Mouse (Mus musculus) lung, embryonic 14.5 days (tissue): ENCODE measurements at regions not wholly inside any gene's neighbourhood (a gene's known extent, or its start where the extent isn't known, plus 50 kb on each side); places are given as distances from the start of the nearest gene placed in this dataset.

Experiments used
- ATAC-seq: fragments of 200-750 bp; cut with Nextera tagmentation; 2 replicates; pipeline ENCODE4 v1.8.0; 2017; ENCODE audit warnings: mild to moderate bottlenecking, moderate TSS enrichment, moderate library complexity; ENCODE audit not compliant: insufficient read depth
- DNase-seq: peaks from one replicate; pipeline ENCODE4 v3.0.0-alpha.2; 2015
- H3K27ac ChIP-seq: fragments of 300-500 bp; sonication (generic); 2 replicates; pipeline ENCODE4 v1.5.1; 2014; ENCODE audit warnings: low read depth, mild to moderate bottlenecking, moderate library complexity
- H3K27me3 ChIP-seq: fragments of 300-500 bp; sonication (generic); 2 replicates; pipeline ENCODE4 v1.6.1; 2014; ENCODE audit warnings: low read length, control low read depth; ENCODE audit not compliant: insufficient read depth
- H3K36me3 ChIP-seq: fragments of 300-500 bp; sonication (generic); 2 replicates; pipeline ENCODE4 v1.6.1; 2014; ENCODE audit warnings: control low read depth; ENCODE audit not compliant: insufficient read depth
- H3K4me1 ChIP-seq: fragments of 300-500 bp; sonication (generic); 2 replicates; pipeline ENCODE4 v1.6.1; 2014; ENCODE audit warnings: antibody characterized with exemption, control low read depth; ENCODE audit not compliant: insufficient read depth
- H3K4me2 ChIP-seq: fragments of 300-500 bp; sonication (generic); 2 replicates; pipeline ENCODE4 v1.6.1; 2014; ENCODE audit warnings: mild to moderate bottlenecking
- H3K4me3 ChIP-seq: fragments of 300-500 bp; sonication (generic); 2 replicates; pipeline ENCODE4 v1.5.1; 2014; ENCODE audit warnings: low read depth, low read length
- H3K9ac ChIP-seq: fragments of 300-500 bp; sonication (generic); 2 replicates; pipeline ENCODE4 v1.6.1; 2014
- H3K9me3 ChIP-seq: fragments of 300-500 bp; sonication (generic); 2 replicates; pipeline ENCODE4 v1.6.1; 2016; ENCODE audit warnings: low read depth, low read length, control low read depth
- CTCF ChIP-seq: IDR thresholded peaks from 2 replicates; pipeline ENCODE4 v1.5.1; 2016; ENCODE audit warnings: antibody characterized with exemption, low read depth
- WGBS: fragments of 180-500 bp; shearing (Covaris S2); extraction: QIAGEN DNeasy Blood & Tissue Kit; methylation state at CpG from one replicate; pipeline ENCODE4 v1.1.7; 2014; 5-methylcytosine and 5-hydroxymethylcytosine counted together

- Histone ChIP-seq H3K4me2 (peak overlapping the region; percentile 81), H3K27ac (peak overlapping the region; percentile 89), H3K4me1 (peaks cover 29% of the 10 kb centered on the region), H3K36me3 (no peaks in the 10 kb centered on the region), H3K27me3 (no peaks in the 10 kb centered on the region), H3K9me3 (peaks cover 6% of the 10 kb centered on the region; the same call in 1 of the 2 replicates), H3K4me3 (peak overlapping the region; percentile 37), H3K9ac (peak overlapping the region; percentile 57)
- peak; percentile 71 for TF ChIP-seq CTCF
- ATAC-seq (peak; percentile 59), DNase-seq (peak; percentile 74)
- 9% methylated on average over 22 of the region's 22 CpGs for WGBS
Measured at GRCm38 (mm10) chr2:170218230-170219044, 70.5 kb upstream of the Zfp217 start.

GRCm38 (mm10) chr2:170216311-170216710 lies 68.4 kb upstream of the Zfp217 start:
- peaks cover 6% of the 10 kb centered on the region; the same call in 1 of the 2 replicates for H3K9me3 ChIP-seq
- no peaks in the 10 kb centered on the region for H3K27me3 ChIP-seq
- H3K27ac ChIP-seq: no peak overlapping the region
- ATAC-seq: no peak
- WGBS: 91% methylated on average over 7 of the region's 7 CpGs
- H3K4me3 ChIP-seq: no peak overlapping the region
- H3K9ac ChIP-seq: no peak overlapping the region
- no peak for TF ChIP-seq CTCF
- H3K4me2 ChIP-seq: no peak overlapping the region
- peaks cover 12% of the 10 kb centered on the region for H3K4me1 ChIP-seq
- no peak for DNase-seq
- no peaks in the 10 kb centered on the region for H3K36me3 ChIP-seq

GRCm38 (mm10) chr2:170209121-170209520 lies 61.2 kb upstream of the Zfp217 start:
- Histone ChIP-seq H3K4me3 (no peak overlapping the region), H3K9ac (no peak overlapping the region), H3K4me2 (peak overlapping the region; percentile 23; the same call in 1 of the 2 replicates), H3K36me3 (no peaks in the 10 kb centered on the region), H3K27ac (peak overlapping the region; percentile 60; the same call in 1 of the 2 replicates), H3K4me1 (peaks cover 16% of the 10 kb centered on the region), H3K27me3 (no peaks in the 10 kb centered on the region), H3K9me3 (no peaks in the 10 kb centered on the region)
- no peak for TF ChIP-seq CTCF
- DNase-seq (peak; percentile 81), ATAC-seq (peak; percentile 15; the same call in 1 of the 2 replicates)
- WGBS: 44% methylated on average over 12 of the region's 12 CpGs

- Histone ChIP-seq H3K36me3 (no peaks in the 10 kb centered on the region), H3K4me1 (peaks cover 16% of the 10 kb centered on the region), H3K9me3 (no peaks in the 10 kb centered on the region), H3K4me3 (no peak overlapping the region), H3K9ac (no peak overlapping the region), H3K27me3 (no peaks in the 10 kb centered on the region), H3K27ac (no peak overlapping the region), H3K4me2 (no peak overlapping the region)
- DNase-seq (no peak), ATAC-seq (no peak)
- WGBS: 74% methylated on average over 7 of the region's 7 CpGs
- TF ChIP-seq CTCF: 0 out of 2 replicates have a peak, but pooled peaks have one; percentile 8
Measured at GRCm38 (mm10) chr2:170207878-170208277, 60.0 kb upstream of the Zfp217 start.

GRCm38 (mm10) chr2:170207395-170207794 lies 59.5 kb upstream of the Zfp217 start:
- no peak for DNase-seq
- H3K4me1 ChIP-seq: peaks cover 16% of the 10 kb centered on the region
- 89% methylated on average over 6 of the region's 6 CpGs for WGBS
- no peak overlapping the region for H3K4me3 ChIP-seq
- H3K9me3 ChIP-seq: no peaks in the 10 kb centered on the region
- no peak for TF ChIP-seq CTCF
- H3K9ac ChIP-seq: no peak overlapping the region
- no peaks in the 10 kb centered on the region for H3K36me3 ChIP-seq
- ATAC-seq: no peak
- no peak overlapping the region for H3K27ac ChIP-seq
- no peak overlapping the region for H3K4me2 ChIP-seq
- H3K27me3 ChIP-seq: no peaks in the 10 kb centered on the region

GRCm38 (mm10) chr2:170206870-170207269 lies 59.0 kb upstream of the Zfp217 start:
- no peaks in the 10 kb centered on the region for H3K36me3 ChIP-seq
- no peaks in the 10 kb centered on the region for H3K9me3 ChIP-seq
- no peaks in the 10 kb centered on the region for H3K27me3 ChIP-seq
- H3K27ac ChIP-seq: peak overlapping the region; percentile 33; the same call in 1 of the 2 replicates
- H3K4me1 ChIP-seq: peaks cover 16% of the 10 kb centered on the region
- WGBS: 50% methylated on average over 14 of the region's 14 CpGs
- no peak for TF ChIP-seq CTCF
- DNase-seq: no peak
- no peak overlapping the region for H3K9ac ChIP-seq
- no peak for ATAC-seq
- peak overlapping the region; percentile 74 for H3K4me2 ChIP-seq
- H3K4me3 ChIP-seq: no peak overlapping the region

GRCm38 (mm10) chr2:170206442-170206754 lies 58.5 kb upstream of the Zfp217 start:
- Histone ChIP-seq H3K4me3 (no peak overlapping the region), H3K9me3 (no peaks in the 10 kb centered on the region), H3K27me3 (no peaks in the 10 kb centered on the region), H3K27ac (peak overlapping the region; percentile 33; the same call in 1 of the 2 replicates), H3K4me1 (peaks cover 16% of the 10 kb centered on the region), H3K9ac (no peak overlapping the region), H3K36me3 (no peaks in the 10 kb centered on the region), H3K4me2 (peak overlapping the region; percentile 74)
- peak; percentile 20; the same call in 1 of the 2 replicates for TF ChIP-seq CTCF
- 12% methylated on average over 6 of the region's 6 CpGs for WGBS
- ATAC-seq (peak; percentile 47), DNase-seq (peak; percentile 55)
